Mouse (Mus musculus) C2C12 (cell line): ENCODE results near the gene Alpl.

ENCODE experiments used
- CEBPB ChIP-seq: IDR thresholded peaks from one replicate; pipeline ENCODE4 v1.6.1; 2011; ENCODE audit warnings: low read depth, mild to moderate bottlenecking, control low read depth, moderate library complexity
- CTCF ChIP-seq: IDR thresholded peaks from one replicate; pipeline ENCODE4 v1.5.1; 2011; ENCODE audit not compliant: control insufficient read depth, insufficient read depth, insufficient read length
- MAX ChIP-seq: IDR thresholded peaks from one replicate; pipeline ENCODE4 v1.6.1; 2011; ENCODE audit warnings: mild to moderate bottlenecking, control low read depth
- MYOD1 ChIP-seq: IDR thresholded peaks from one replicate; pipeline ENCODE4 v1.6.1; 2011; ENCODE audit warnings: low read depth; ENCODE audit not compliant: control insufficient read depth, insufficient read length
- MYOG ChIP-seq: IDR thresholded peaks from one replicate; pipeline ENCODE4 v1.6.1; 2011; ENCODE audit not compliant: control insufficient read depth, insufficient read length; ENCODE audit errors: extremely low read depth
- USF1 ChIP-seq: IDR thresholded peaks from one replicate; pipeline ENCODE4 v1.6.1; 2011; ENCODE audit warnings: low read depth, mild to moderate bottlenecking, control low read depth, moderate library complexity

DNA sequence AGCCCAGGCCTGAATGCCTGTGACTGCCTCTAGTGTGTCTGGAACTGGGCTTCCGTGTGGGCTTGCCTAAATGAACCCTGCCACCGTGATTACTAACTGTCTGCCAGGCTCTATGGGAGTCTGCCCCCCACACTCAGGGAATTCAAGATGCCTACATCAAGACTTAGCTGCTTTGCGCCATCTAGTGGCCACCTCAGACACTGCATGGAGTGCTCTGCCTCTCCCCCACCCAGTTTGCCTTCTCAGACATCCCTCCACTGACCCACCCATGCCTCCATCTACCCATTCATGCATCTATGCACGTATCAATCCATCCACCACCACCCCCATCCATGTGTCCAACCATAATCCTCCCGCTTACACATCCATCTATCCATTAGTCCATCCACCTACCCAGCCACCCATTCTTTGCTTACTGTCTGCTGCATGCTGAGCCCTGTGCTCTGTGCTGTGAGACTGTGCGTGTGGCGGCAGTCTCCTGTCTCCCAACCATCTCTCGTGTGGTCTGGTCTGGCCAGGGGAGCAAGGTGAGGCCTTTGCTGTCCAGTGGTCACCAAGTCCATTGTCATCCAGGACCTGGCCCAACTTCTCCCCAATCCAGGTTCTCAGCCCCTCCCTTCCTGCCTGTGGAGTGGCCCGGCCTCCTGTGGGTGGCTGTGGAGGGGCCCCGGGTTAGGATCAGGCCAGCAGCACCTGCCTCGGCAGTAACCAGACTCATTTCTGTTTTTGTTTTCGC lies 73.3 kb downstream of the Alpl start:
- TF ChIP-seq CTCF (peak; percentile 82), MYOD1 (no peak), MAX (no peak), CEBPB (no peak), USF1 (no peak), MYOG (no peak)
